ENCODE assay signal across 24 mouse cellular contexts in the genomic region with DNA sequence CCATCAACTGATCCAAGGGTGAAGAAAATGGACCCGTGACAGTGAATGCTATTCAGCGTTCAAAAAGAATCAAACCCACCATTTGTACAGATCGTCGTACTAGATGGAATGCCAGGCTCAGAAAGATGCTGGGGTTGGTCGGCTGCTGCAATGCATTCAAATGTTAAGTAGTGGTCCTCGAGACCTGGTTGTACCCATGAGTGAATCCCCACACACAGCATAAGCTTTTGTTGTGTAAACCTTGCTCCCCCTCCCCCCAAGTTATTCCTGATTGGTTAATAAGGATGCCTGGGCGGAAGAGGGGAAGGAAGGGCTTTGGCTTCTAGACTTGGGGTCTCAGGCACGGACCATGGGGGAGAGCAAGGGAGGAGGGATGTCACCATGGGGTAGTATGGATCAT. TPM values are rescaled to one million over a fixed set of nuclear protein-coding genes. Genes with fewer than 3 reads are reported as not detected.
"Had no signal": no experiment of that assay in that cellular context is flagged by ENCODE, and none has a peak within 500 bp of the region (broad histone marks: within the 10 kb centered on the region; RNA-seq: fewer than 3 reads in every experiment).

No protein-coding gene starts in this region.

- H3K9ac ChIP-seq: kidney, embryonic 15.5 days; limb, embryonic 13.5 days; liver, embryonic 12.5 days; liver, embryonic 15.5 days; lung, embryonic 15.5 days; midbrain, embryonic 15.5 days; neural tube, embryonic 13.5 days; stomach, embryonic 15.5 days had no signal

- H3K27me3 ChIP-seq: midbrain, embryonic 15.5 days; neural tube, embryonic 13.5 days; stomach, embryonic 15.5 days had no signal

- H3K27ac ChIP-seq: kidney, embryonic 15.5 days; limb, embryonic 10.5 days; limb, embryonic 13.5 days; liver, embryonic 12.5 days; liver, embryonic 15.5 days; lung, embryonic 15.5 days; midbrain, embryonic 10.5 days; midbrain, embryonic 15.5 days; stomach, embryonic 15.5 days had no signal

- H3K4me2 ChIP-seq: kidney, embryonic 15.5 days; limb, embryonic 13.5 days; liver, embryonic 12.5 days; liver, embryonic 15.5 days; lung, embryonic 15.5 days; midbrain, embryonic 15.5 days; neural tube, embryonic 13.5 days; stomach, embryonic 15.5 days had no signal

- DNase-seq: kidney, postnatal 10 days; kidney, postnatal 36 days; liver; lung, adult 18-20 months; lung, postnatal 10 days; lung, postnatal 36 days; retina, postnatal 1 day; right cerebral cortex, postnatal 25 days; spleen, adult 18-20 months; thymus, adult 2 months; thymus, postnatal 14 days; thymus, postnatal 4 days had no signal

- H3K9me3 ChIP-seq: kidney, embryonic 15.5 days; limb, embryonic 10.5 days; liver, embryonic 12.5 days; liver, embryonic 15.5 days; lung, embryonic 15.5 days; midbrain, embryonic 10.5 days; midbrain, embryonic 15.5 days; neural tube, embryonic 13.5 days; stomach, embryonic 15.5 days had no signal

- ATAC-seq: liver, embryonic 12.5 days had no signal

- H3K36me3 ChIP-seq: kidney, embryonic 15.5 days; limb, embryonic 10.5 days; limb, embryonic 13.5 days; liver, embryonic 12.5 days; liver, embryonic 15.5 days; lung, embryonic 15.5 days; midbrain, embryonic 10.5 days; midbrain, embryonic 15.5 days; neural tube, embryonic 13.5 days; stomach, embryonic 15.5 days had no signal

- H3K4me3 ChIP-seq: kidney, embryonic 15.5 days; limb, embryonic 10.5 days; limb, embryonic 13.5 days; liver, embryonic 12.5 days; liver, embryonic 15.5 days; lung, embryonic 15.5 days; megakaryocyte, embryonic 14.5 days; midbrain, embryonic 10.5 days; midbrain, embryonic 15.5 days; neural tube, embryonic 13.5 days; stomach, embryonic 15.5 days had no signal

- H3K4me1 ChIP-seq: liver, embryonic 12.5 days; liver, embryonic 15.5 days; megakaryocyte, embryonic 14.5 days had no signal

RNA-seq across cellular contexts. Expression of a gene that starts 40.3 kb away (rescaled TPM):
- total RNA-seq: neutrophil, adult 5-6 weeks had no signal
